Mouse (Mus musculus): ENCODE data around the gene Hsp90ab1. TPM values are rescaled to one million over a fixed set of nuclear protein-coding genes. Genes with fewer than 3 reads are reported as not detected.

Hsp90ab1 gene
- polyA plus RNA-seq, 1 experiment from 2014 or later = 1,147 TPM

DNA sequence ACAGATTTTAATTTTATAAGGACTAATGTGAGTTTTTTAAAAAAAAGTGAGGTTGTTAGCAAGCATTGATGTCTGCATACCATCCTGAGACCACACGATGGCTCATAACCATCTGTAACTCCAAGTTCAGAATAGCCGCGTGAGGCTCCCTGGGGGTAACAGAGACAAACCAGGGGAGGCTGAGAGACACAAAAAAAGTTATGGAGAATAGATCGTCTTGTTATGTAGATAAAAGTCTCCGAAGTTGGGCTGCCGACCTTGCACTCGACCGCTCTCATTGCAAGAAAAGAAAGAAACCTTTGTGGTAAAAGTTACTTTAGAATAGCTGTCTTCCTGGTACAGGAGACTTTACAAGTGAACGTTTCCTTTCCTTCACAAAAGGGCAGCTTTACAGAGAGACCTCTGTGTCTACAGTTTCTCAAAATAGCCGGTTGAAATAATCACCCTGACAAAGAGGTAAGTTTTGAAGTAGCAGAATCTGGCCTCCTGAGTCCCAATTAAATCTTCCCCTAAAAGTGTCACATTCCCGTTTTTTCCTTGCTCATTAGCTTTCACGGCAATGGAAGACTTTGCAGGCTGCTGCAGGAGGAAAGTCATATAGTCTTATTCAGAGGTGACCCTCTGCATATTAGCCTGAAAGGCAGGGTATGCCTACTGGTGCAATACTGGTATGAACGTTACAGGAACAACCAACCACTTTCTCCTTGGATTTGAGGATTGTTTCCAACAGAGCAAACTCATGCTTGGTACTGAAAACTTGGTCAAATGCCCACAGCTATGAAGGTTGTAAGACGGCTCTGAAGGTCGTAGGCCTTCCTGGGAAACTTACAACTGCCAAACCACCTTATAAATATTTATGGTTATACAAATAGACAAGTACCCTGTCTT lies 34.2 kb upstream of the Hsp90ab1 start:
- no peaks in the 10 kb centered on the region for H3K36me3 ChIP-seq
- H3K9me3 ChIP-seq (replicated peaks) = no peaks in the 10 kb centered on the region
- H3K27ac ChIP-seq = no peak overlapping the region
- H3K27me3 ChIP-seq = 0 out of 2 replicates have a peak, but pooled peaks cover 1% of the 10 kb centered on the region
- no peak overlapping the region for H3K9ac ChIP-seq
- H3K4me2 ChIP-seq = no peak overlapping the region
- WGBS = 78% methylated on average over 15 of the region's 15 CpGs
- peaks cover 12% of the 10 kb centered on the region for H3K4me1 ChIP-seq (replicated peaks)
- no peak overlapping the region for H3K4me3 ChIP-seq
- no peak for ATAC-seq (replicated peaks; ENCODE audit: insufficient number of reproducible peaks, insufficient read depth, low FRiP score, low read depth)

GRCm38 (mm10) chr17:45602984-45603383 lies 29.9 kb upstream of the Hsp90ab1 start:
- Histone ChIP-seq H3K27me3 (0 out of 2 replicates have a peak, but pooled peaks cover 13% of the 10 kb centered on the region), H3K27ac (no peak overlapping the region), H3K4me2 (no peak overlapping the region), H3K36me3 (no peaks in the 10 kb centered on the region), H3K4me3 (no peak overlapping the region), H3K9ac (no peak overlapping the region), H3K9me3 (replicated peaks) (no peaks in the 10 kb centered on the region), H3K4me1 (replicated peaks) (peaks cover 24% of the 10 kb centered on the region)
- 82% methylated on average over 3 of the region's 3 CpGs for WGBS
- ATAC-seq (replicated peaks; ENCODE audit: insufficient number of reproducible peaks, insufficient read depth, low FRiP score, low read depth) = no peak

GRCm38 (mm10) chr17:45601877-45602304 lies 28.8 kb upstream of the Hsp90ab1 start, which contains the start of gene Mymx:
Mymx (minus strand) TSS chr17:45602102.
- Histone ChIP-seq H3K27me3 (0 out of 2 replicates have a peak, but pooled peaks cover 13% of the 10 kb centered on the region), H3K9me3 (replicated peaks) (no peaks in the 10 kb centered on the region), H3K9ac (no peak within 1 kb of the TSS), H3K4me3 (no peak within 1 kb of the TSS), H3K36me3 (no peaks in the 10 kb centered on the region), H3K4me2 (peak within 1 kb of the TSS; percentile 40), H3K4me1 (replicated peaks) (peaks cover 29% of the 10 kb centered on the region), H3K27ac (0 out of 2 replicates have a peak within 1 kb of the TSS, but pooled peaks have one; percentile 24)
- ATAC-seq (replicated peaks; ENCODE audit: insufficient number of reproducible peaks, insufficient read depth, low FRiP score, low read depth) = no peak
- WGBS = 50% methylated on average over 6 of the region's 6 CpGs

- 0 out of 2 replicates have a peak, but pooled peaks cover 13% of the 10 kb centered on the region for H3K27me3 ChIP-seq
- no peak overlapping the region for H3K4me3 ChIP-seq
- WGBS = 18% methylated on average over 22 of the region's 22 CpGs
- 0 out of 2 replicates have a peak overlapping the region, but pooled peaks have one; percentile 24 for H3K27ac ChIP-seq
- peak overlapping the region; percentile 40 for H3K4me2 ChIP-seq
- ATAC-seq (replicated peaks; ENCODE audit: insufficient number of reproducible peaks, insufficient read depth, low FRiP score, low read depth) = no peak
- peaks cover 34% of the 10 kb centered on the region for H3K4me1 ChIP-seq (replicated peaks)
- no peaks in the 10 kb centered on the region for H3K36me3 ChIP-seq
- H3K9me3 ChIP-seq (replicated peaks) = no peaks in the 10 kb centered on the region
- H3K9ac ChIP-seq = no peak overlapping the region
Measured at GRCm38 (mm10) chr17:45601325-45601724, 28.3 kb upstream of the Hsp90ab1 start.

DNA sequence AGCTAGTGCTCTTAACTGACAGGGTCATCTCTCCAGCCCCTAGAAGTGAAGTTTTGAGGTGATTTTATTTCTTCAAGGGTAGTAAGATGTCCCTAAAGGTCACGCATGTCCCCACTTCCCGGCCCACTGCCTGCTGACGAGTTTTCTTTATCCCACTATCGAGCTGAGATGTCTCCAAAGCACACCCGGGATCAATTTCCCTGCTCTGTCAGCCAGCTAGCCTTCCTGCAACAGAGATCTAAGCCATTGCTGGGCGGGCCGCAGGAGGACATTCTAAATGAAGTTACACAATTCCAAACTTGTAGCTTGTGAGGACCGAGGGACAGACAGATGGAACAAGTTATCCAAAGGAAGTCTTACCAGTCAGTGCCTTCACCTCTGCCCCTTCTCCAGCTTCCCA lies 27.2 kb upstream of the Hsp90ab1 start:
- H3K4me1 ChIP-seq (replicated peaks) = peaks cover 44% of the 10 kb centered on the region
- H3K27me3 ChIP-seq = 0 out of 2 replicates have a peak, but pooled peaks cover 13% of the 10 kb centered on the region
- no peak overlapping the region for H3K9ac ChIP-seq
- H3K4me2 ChIP-seq = no peak overlapping the region
- WGBS = 69% methylated on average over 8 of the region's 8 CpGs
- ATAC-seq (replicated peaks; ENCODE audit: insufficient number of reproducible peaks, insufficient read depth, low FRiP score, low read depth) = no peak
- H3K27ac ChIP-seq = no peak overlapping the region
- no peaks in the 10 kb centered on the region for H3K36me3 ChIP-seq
- H3K4me3 ChIP-seq = no peak overlapping the region
- no peaks in the 10 kb centered on the region for H3K9me3 ChIP-seq (replicated peaks)

GRCm38 (mm10) chr17:45599446-45600242 lies 26.6 kb upstream of the Hsp90ab1 start, which contains the start of gene Slc29a1:
Slc29a1 (minus strand) TSS chr17:45599606.
- Histone ChIP-seq H3K36me3 (no peaks in the 10 kb centered on the region), H3K4me2 (peak within 1 kb of the TSS; percentile 85), H3K9ac (peak within 1 kb of the TSS; percentile 60), H3K9me3 (replicated peaks) (no peaks in the 10 kb centered on the region), H3K27ac (no peak within 1 kb of the TSS), H3K4me3 (peak within 1 kb of the TSS; percentile 49), H3K27me3 (0 out of 2 replicates have a peak, but pooled peaks cover 13% of the 10 kb centered on the region), H3K4me1 (replicated peaks) (peaks cover 51% of the 10 kb centered on the region)
- no peak for ATAC-seq (replicated peaks; ENCODE audit: insufficient number of reproducible peaks, insufficient read depth, low FRiP score, low read depth)
- 18% methylated on average over 32 of the region's 32 CpGs for WGBS

DNA sequence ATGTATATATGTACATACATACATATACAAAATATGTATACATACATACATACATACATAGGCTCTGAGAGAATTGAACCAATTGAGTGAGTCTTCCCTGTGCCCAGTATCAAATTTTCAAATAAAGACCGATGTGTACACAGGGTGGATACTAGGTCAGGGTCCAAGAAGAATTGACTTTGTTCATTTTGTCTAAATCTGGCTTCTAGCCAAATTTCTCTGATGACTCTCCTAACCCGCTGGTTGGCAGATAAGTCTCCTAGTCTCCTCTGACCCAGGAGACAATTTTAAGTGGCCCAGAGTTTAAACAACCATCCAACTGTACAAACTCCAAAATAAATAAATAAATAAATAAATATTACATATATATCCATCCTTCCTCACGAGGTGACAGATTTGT lies 25.8 kb upstream of the Hsp90ab1 start:
- Histone ChIP-seq H3K36me3 (no peaks in the 10 kb centered on the region), H3K9me3 (replicated peaks) (no peaks in the 10 kb centered on the region), H3K27me3 (0 out of 2 replicates have a peak, but pooled peaks cover 13% of the 10 kb centered on the region), H3K4me3 (peak overlapping the region; percentile 49), H3K4me2 (peak overlapping the region; percentile 85), H3K9ac (peak overlapping the region; percentile 60; the same call in 1 of the 2 replicates), H3K27ac (no peak overlapping the region), H3K4me1 (replicated peaks) (peaks cover 58% of the 10 kb centered on the region)
- WGBS = 47% methylated on average over 3 of the region's 3 CpGs
- no peak for ATAC-seq (replicated peaks; ENCODE audit: insufficient number of reproducible peaks, insufficient read depth, low FRiP score, low read depth)

GRCm38 (mm10) chr17:45598376-45598775 lies 25.3 kb upstream of the Hsp90ab1 start:
- H3K36me3 ChIP-seq = no peaks in the 10 kb centered on the region
- peaks cover 13% of the 10 kb centered on the region; the same call in 1 of the 2 replicates for H3K27me3 ChIP-seq
- H3K4me1 ChIP-seq (replicated peaks) = peaks cover 63% of the 10 kb centered on the region
- H3K27ac ChIP-seq = no peak overlapping the region
- 92% methylated on average over 2 of the region's 2 CpGs for WGBS
- no peaks in the 10 kb centered on the region for H3K9me3 ChIP-seq (replicated peaks)
- no peak overlapping the region for H3K4me3 ChIP-seq
- H3K4me2 ChIP-seq = no peak overlapping the region
- no peak overlapping the region for H3K9ac ChIP-seq
- ATAC-seq (replicated peaks; ENCODE audit: insufficient number of reproducible peaks, insufficient read depth, low FRiP score, low read depth) = no peak

DNA sequence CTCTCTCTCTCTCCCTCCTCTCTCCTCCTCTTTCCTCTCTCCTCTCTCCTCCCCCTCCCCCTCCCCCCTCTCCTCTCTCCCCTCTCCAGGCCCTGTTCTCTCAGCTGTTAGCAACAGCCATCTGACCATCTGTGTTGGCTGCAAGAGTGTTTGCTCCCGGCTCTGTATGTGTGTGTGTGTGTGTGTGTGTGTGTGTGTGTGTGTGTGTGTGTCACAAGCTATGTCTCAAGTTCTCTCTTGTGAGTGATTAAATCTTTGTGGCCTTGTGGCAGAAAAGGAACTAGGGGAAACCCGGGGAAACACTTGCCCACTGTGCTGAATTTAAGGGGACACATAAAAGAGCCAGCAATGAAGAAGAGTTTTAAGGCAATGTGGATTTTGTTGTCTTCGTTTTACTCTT lies 24.7 kb upstream of the Hsp90ab1 start:
- no peak for ATAC-seq (replicated peaks; ENCODE audit: insufficient number of reproducible peaks, insufficient read depth, low FRiP score, low read depth)
- peaks cover 69% of the 10 kb centered on the region for H3K4me1 ChIP-seq (replicated peaks)
- H3K4me3 ChIP-seq = no peak overlapping the region
- no peak overlapping the region for H3K4me2 ChIP-seq
- H3K9ac ChIP-seq = no peak overlapping the region
- H3K27me3 ChIP-seq = peaks cover 13% of the 10 kb centered on the region; the same call in 1 of the 2 replicates
- no peaks in the 10 kb centered on the region for H3K9me3 ChIP-seq (replicated peaks)
- 47% methylated on average over 3 of the region's 3 CpGs for WGBS
- no peaks in the 10 kb centered on the region for H3K36me3 ChIP-seq
- H3K27ac ChIP-seq = no peak overlapping the region

DNA sequence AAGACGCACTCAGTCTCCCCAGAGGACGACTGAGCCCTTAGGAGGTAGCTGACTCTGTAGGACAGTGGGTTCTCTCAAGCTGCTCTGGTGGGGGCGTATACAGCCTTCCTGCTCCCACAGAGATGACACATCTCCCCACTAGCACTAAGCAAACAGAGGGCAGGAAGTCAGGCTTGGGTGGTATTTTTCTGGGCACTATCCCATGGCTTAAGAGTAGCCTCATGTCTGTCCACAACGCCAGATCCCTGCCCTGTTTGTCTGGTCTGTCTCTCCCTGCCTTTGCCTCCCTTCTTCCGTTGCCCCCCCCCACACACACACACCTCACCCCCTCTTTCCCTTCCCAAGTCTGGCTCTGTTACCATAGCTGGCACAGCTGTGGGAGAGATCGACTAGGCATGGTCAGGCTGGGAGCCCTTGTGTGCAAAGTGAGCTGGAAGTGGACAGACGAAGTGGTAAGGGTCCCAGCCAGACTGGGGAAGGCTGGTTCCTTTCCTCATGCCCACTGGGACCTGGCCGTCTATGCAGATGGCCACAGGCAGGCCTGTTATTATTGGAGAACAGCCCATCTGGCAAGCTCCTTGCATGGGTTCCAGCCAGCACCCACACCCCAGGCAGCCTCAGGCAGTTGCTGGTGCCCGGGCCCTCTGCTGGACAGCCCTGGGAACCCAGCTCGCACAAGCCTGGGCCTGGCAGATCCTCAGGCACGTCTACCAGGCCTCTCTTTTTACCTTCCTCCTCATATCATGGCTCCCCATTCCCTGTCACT lies 23.7 kb upstream of the Hsp90ab1 start:
- H3K27me3 ChIP-seq = peaks cover 10% of the 10 kb centered on the region; the same call in 1 of the 2 replicates
- H3K27ac ChIP-seq = peak overlapping the region; percentile 75
- 34% methylated on average over 11 of the region's 11 CpGs for WGBS
- no peaks in the 10 kb centered on the region for H3K9me3 ChIP-seq (replicated peaks)
- peak; percentile 59 for ATAC-seq (replicated peaks; ENCODE audit: insufficient number of reproducible peaks, insufficient read depth, low FRiP score, low read depth)
- H3K9ac ChIP-seq = no peak overlapping the region
- H3K4me1 ChIP-seq (replicated peaks) = peaks cover 75% of the 10 kb centered on the region
- no peak overlapping the region for H3K4me3 ChIP-seq
- H3K4me2 ChIP-seq = peak overlapping the region; percentile 12; the same call in 1 of the 2 replicates
- H3K36me3 ChIP-seq = no peaks in the 10 kb centered on the region
